Mouse (Mus musculus) erythroblast, embryonic 14.5 days (primary cell): ENCODE results near the gene Fgf12.

Source experiments
- GATA1 ChIP-seq: IDR thresholded peaks from 2 replicates; pipeline ENCODE4 v1.6.1; 2012; ENCODE audit warnings: low read length, inconsistent platforms, mixed read lengths
- TAL1 ChIP-seq: IDR thresholded peaks from 3 replicates; pipeline ENCODE4 v1.6.1; 2012; ENCODE audit warnings: low read length, inconsistent platforms, mixed read lengths

GRCm38 (mm10) chr16:28212411-28212810 lies 540.5 kb downstream of the Fgf12 start:
- TF ChIP-seq TAL1 = no peak
- no peak for TF ChIP-seq GATA1
